Mouse (Mus musculus) cortical plate, adult 2 months (tissue): ENCODE measurements around the gene Hspbp1. TPM values are rescaled to one million over a fixed set of nuclear protein-coding genes. Genes with fewer than 3 reads are reported as not detected.

Experiments
- H3K27ac ChIP-seq: fragments of 200-500 bp; 2 replicates; pipeline ENCODE4 v1.5.1; 2012; ENCODE audit warnings: low read length, control low read depth, inconsistent platforms; ENCODE audit not compliant: insufficient read depth
- H3K4me1 ChIP-seq: fragments of 200-500 bp; 2 replicates; pipeline ENCODE4 v1.6.1; 2011; ENCODE audit warnings: low read length; ENCODE audit not compliant: control insufficient read depth, insufficient read depth
- H3K4me3 ChIP-seq: fragments of 200-500 bp; 2 replicates; pipeline ENCODE4 v1.5.1; 2011; ENCODE audit warnings: mild to moderate bottlenecking, low read length, control low read depth; ENCODE audit not compliant: insufficient read depth
- CTCF ChIP-seq: fragments of 200-500 bp; IDR thresholded peaks from 2 replicates; pipeline ENCODE4 v1.5.1; 2011; ENCODE audit warnings: mild to moderate bottlenecking, control low read depth, low read length; ENCODE audit not compliant: insufficient read depth; ENCODE audit errors: extremely low read depth
- POLR2A ChIP-seq: fragments of 200-500 bp; IDR thresholded peaks from 2 replicates; pipeline ENCODE4 v1.6.1; 2011; ENCODE audit warnings: mild to moderate bottlenecking, low read length, control low read depth; ENCODE audit not compliant: insufficient read depth; ENCODE audit errors: extremely low read depth
- polyA plus RNA-seq: library from polyadenylated mRNA; depleted of rRNA; stranded (reverse); fragments of >200 nt; gene quantifications from 2 replicates; pipeline ENCODE4 v1.2.3, GENCODE M21; 2012

The Hspbp1 gene
- polyA plus RNA-seq, 1 experiment: 108 TPM

- TF ChIP-seq POLR2A (no peak), CTCF (no peak)
- no peak overlapping the region for H3K27ac ChIP-seq
- no peaks in the 10 kb centered on the region for H3K4me1 ChIP-seq
- H3K4me3 ChIP-seq: no peak overlapping the region
Observed at GRCm38 (mm10) chr7:4670655-4671255, 14.1 kb downstream of the Hspbp1 start.

- Histone ChIP-seq H3K27ac (no peak overlapping the region), H3K4me3 (no peak overlapping the region), H3K4me1 (no peaks in the 10 kb centered on the region)
- no peak for TF ChIP-seq CTCF
- no peak for TF ChIP-seq POLR2A
Observed at GRCm38 (mm10) chr7:4669156-4669555, 15.7 kb downstream of the Hspbp1 start.

GRCm38 (mm10) chr7:4668506-4668905 is 16.4 kb downstream of the Hspbp1 start:
- no peak overlapping the region for H3K27ac ChIP-seq
- no peak overlapping the region for H3K4me3 ChIP-seq
- TF ChIP-seq POLR2A: no peak
- no peak for TF ChIP-seq CTCF
- no peaks in the 10 kb centered on the region for H3K4me1 ChIP-seq

GRCm38 (mm10) chr7:4666871-4667270 is 18.0 kb downstream of the Hspbp1 start:
- H3K4me1 ChIP-seq: no peaks in the 10 kb centered on the region
- TF ChIP-seq CTCF (no peak), POLR2A (no peak)
- no peak overlapping the region for H3K27ac ChIP-seq
- H3K4me3 ChIP-seq: no peak overlapping the region

GRCm38 (mm10) chr7:4663742-4664141 is 21.1 kb downstream of the Hspbp1 start:
- no peak overlapping the region for H3K4me3 ChIP-seq
- H3K4me1 ChIP-seq: peaks cover 8% of the 10 kb centered on the region; the same call in 1 of the 2 replicates
- TF ChIP-seq CTCF (no peak), POLR2A (no peak)
- H3K27ac ChIP-seq: no peak overlapping the region

- Histone ChIP-seq H3K4me1 (peaks cover 8% of the 10 kb centered on the region; the same call in 1 of the 2 replicates), H3K27ac (no peak overlapping the region), H3K4me3 (no peak overlapping the region)
- TF ChIP-seq CTCF (no peak), POLR2A (no peak)
Observed at GRCm38 (mm10) chr7:4663179-4663578, 21.7 kb downstream of the Hspbp1 start.

- Histone ChIP-seq H3K4me1 (peaks cover 16% of the 10 kb centered on the region), H3K4me3 (no peak overlapping the region; the same call in 1 of the 2 replicates), H3K27ac (peak overlapping the region; percentile 94)
- TF ChIP-seq POLR2A (no peak), CTCF (no peak)
Observed at GRCm38 (mm10) chr7:4659911-4660443, 24.9 kb downstream of the Hspbp1 start.

- Histone ChIP-seq H3K27ac (peak within 1 kb of the TSS; percentile 99), H3K4me1 (peaks cover 21% of the 10 kb centered on the region), H3K4me3 (peak within 1 kb of the TSS; percentile 83)
- TF ChIP-seq CTCF (no peak), POLR2A (peak; percentile 84)
Observed at GRCm38 (mm10) chr7:4658912-4659551, 25.8 kb downstream of the Hspbp1 start, which contains the start of gene Ppp6r1. Gene Ppp6r1, minus strand, starts transcription at chr7:4659019.

- Histone ChIP-seq H3K4me3 (peak overlapping the region; percentile 83), H3K27ac (peak overlapping the region; percentile 99), H3K4me1 (peaks cover 23% of the 10 kb centered on the region)
- TF ChIP-seq CTCF (no peak), POLR2A (no peak)
Observed at GRCm38 (mm10) chr7:4658128-4658907, 26.6 kb downstream of the Hspbp1 start.
